Comparison of ENCODE assay signal across 15 mouse cellular contexts in genomic region chr17:30283001-30283400, GRCm38 (mm10).
"Had no signal": no experiment of that assay in that cellular context is flagged by ENCODE, and none has a peak within 500 bp of the region (broad histone marks: within the 10 kb centered on the region; RNA-seq: fewer than 3 reads in every experiment).

No protein-coding gene starts in this region.

- H3K4me2 ChIP-seq: kidney, embryonic 15.5 days; liver, embryonic 11.5 days; liver, embryonic 15.5 days had no signal

- H3K27ac ChIP-seq: kidney, embryonic 15.5 days; left cerebral cortex, adult 2 months; limb, embryonic 10.5 days; liver, embryonic 15.5 days had no signal

- H3K36me3 ChIP-seq: kidney, embryonic 15.5 days; limb, embryonic 10.5 days; liver, embryonic 15.5 days; midbrain, embryonic 10.5 days had no signal

- H3K27me3 ChIP-seq: kidney, embryonic 15.5 days; liver, embryonic 15.5 days had no signal

- DNase-seq: kidney, adult 18-20 months; kidney, postnatal 25 days; layer of hippocampus, adult 9-11 months; lung, adult 2 months; lung, postnatal 4 days; right cerebral cortex, postnatal 14 days; thymus, postnatal 4 days had no signal

- H3K9ac ChIP-seq: kidney, embryonic 15.5 days; liver, embryonic 15.5 days had no signal

- ATAC-seq: lung, postnatal 0 days; midbrain, embryonic 16.5 days had no signal

- H3K9me3 ChIP-seq: kidney, embryonic 15.5 days; limb, embryonic 10.5 days; liver, embryonic 15.5 days; midbrain, embryonic 10.5 days had no signal

- H3K4me3 ChIP-seq: kidney, embryonic 15.5 days; left cerebral cortex, adult 2 months; limb, embryonic 10.5 days; liver, embryonic 15.5 days; midbrain, embryonic 10.5 days had no signal
